Mouse (Mus musculus): ENCODE data around the gene Ubl3. TPM values are rescaled to one million over a fixed set of nuclear protein-coding genes. Genes with fewer than 3 reads are reported as not detected.

The Ubl3 gene
- polyA plus RNA-seq, 1 experiment from 2014 or later, result 39.8 TPM

Other genes with a start within 250 kb of the Ubl3 start
- gene Slc7a1, start 152.9 kb downstream of the Ubl3 start, polyA plus RNA-seq (2016; fragmentation: Nextera tagmentation; extraction: Ambion mirVana), result 13.2 and 17.8 TPM in 2 replicates

All from limb, embryonic 10.5 days (tissue).